Mouse (Mus musculus): Measurements from ENCODE around the gene Il6ra.

- TF ChIP-seq POLR2A (IDR thresholded peaks at IDR 0.05; ENCODE audit: insufficient read length, low read depth) (no peak), MAX (IDR thresholded peaks at IDR 0.05; ENCODE audit: low read depth) (no peak), USF1 (IDR thresholded peaks at IDR 0.05; ENCODE audit: low read depth) (no peak), E2F4 (IDR thresholded peaks at IDR 0.05; ENCODE audit: insufficient read depth) (no peak), CEBPB (IDR thresholded peaks at IDR 0.05; ENCODE audit: insufficient read depth, poor library complexity, severe bottlenecking) (no peak), TCF3 (IDR thresholded peaks at IDR 0.05; ENCODE audit: insufficient read length, low read depth) (no peak)
Measured at GRCm38 (mm10) chr3:89847596-89847995, 65.4 kb downstream of the Il6ra start.
